Comparison of ENCODE assay signal across 8 mouse cellular contexts in genomic region chr17:56668384-56669144, GRCm38 (mm10). TPM values are rescaled to one million over a fixed set of nuclear protein-coding genes. Genes with fewer than 3 reads are reported as not detected.
DNase-seq lines count a peak whose midpoint lies in the region; ATAC-seq and TF ChIP-seq lines count a peak whose summit lies in the region.

No protein-coding gene starts in this region.

- peak overlapping the region; percentile 44 for H3K9ac ChIP-seq in forebrain, embryonic 15.5 days (replicated peaks)

- peaks cover 10% of the 10 kb centered on the region for H3K4me1 ChIP-seq in forebrain, embryonic 15.5 days
- peaks cover 4% of the 10 kb centered on the region; the same call in 1 of the 2 replicates for H3K4me1 ChIP-seq in lung, adult 2 months (ENCODE audit: control insufficient read depth, insufficient read depth, low read length)

- peak; percentile 74 for TF ChIP-seq CTCF in lung, adult 2 months (IDR thresholded peaks at IDR 0.05; ENCODE audit: insufficient read depth, low read length)

- intact Hi-C loops in heart, postnatal 36 days (cut with DNase I): loop anchor here (1.0 to 5.0 kb wide), 4 partner anchors 41 to 312 kb away; partner anchors contain the start of genes Catsperd, Lonp1 and Rpl36

- ATAC-seq in forebrain, embryonic 15.5 days (replicated peaks): peak; percentile 20; the same call in 1 of the 2 replicates
- peak; percentile 53; the same call in 1 of the 2 replicates for ATAC-seq in neutrophil, adult 5-6 weeks (ENCODE audit: extremely low read depth, insufficient number of reproducible peaks, low FRiP score, poor library complexity, severe bottlenecking)

- DNase-seq in ES-CJ7 (ENCODE audit: low read depth, low spot score): peak; percentile 91
- DNase-seq in cerebellum, adult 11 months: peak; percentile 82
- peak; percentile 86 to 91 for DNase-seq in heart, postnatal 36 days
- peak; percentile 64 to 84 for DNase-seq in layer of hippocampus, adult 18-20 months (ENCODE audit: low spot score in 2 of 2)
- peak; percentile 82 for DNase-seq in lung, adult 2 months
- peak; percentile 75 for DNase-seq in testis, postnatal 14 days (ENCODE audit: low spot score)

- H3K27me3 ChIP-seq in forebrain, embryonic 15.5 days: peaks cover 6% of the 10 kb centered on the region

- H3K9me3 ChIP-seq in forebrain, embryonic 15.5 days: no peaks in the 10 kb centered on the region

- no peaks in the 10 kb centered on the region for H3K36me3 ChIP-seq in forebrain, embryonic 15.5 days

- no peak for TF ChIP-seq POLR2A in lung, adult 2 months (IDR thresholded peaks at IDR 0.05; ENCODE audit: borderline replicate concordance, extremely low read depth, low read depth, low read length)

- peak overlapping the region; percentile 75 for H3K4me2 ChIP-seq in forebrain, embryonic 15.5 days (replicated peaks)

- H3K27ac ChIP-seq in forebrain, embryonic 15.5 days (replicated peaks): no peak overlapping the region

- 4% methylated on average over 31 of the region's 31 CpGs for WGBS in forebrain, embryonic 15.5 days
- WGBS in lung, adult 2 months: 3% methylated on average over 31 of the region's 31 CpGs

- H3K4me3 ChIP-seq in forebrain, embryonic 15.5 days: peak overlapping the region; percentile 46
- peak overlapping the region; percentile 53 for H3K4me3 ChIP-seq in lung, adult 2 months (replicated peaks; ENCODE audit: extremely low read depth, low read depth, low read length)

RNA-seq across cellular contexts. Expression of gene Ranbp3, which starts 4.5 kb away (rescaled TPM):
- 114 and 115 TPM in 2 replicates for polyA plus RNA-seq in forebrain, embryonic 15.5 days (2015; fragmentation: Nextera tagmentation; extraction: Ambion mirVana)
- 10 to 100 TPM; 34.9 to 38.0 TPM for total RNA-seq in heart, postnatal 36 days (2021)
- 10 to 100 TPM; 87.2 to 89.0 TPM for total RNA-seq in layer of hippocampus, adult 18-20 months (2021)
- 69.0 and 74.2 TPM in 2 replicates for polyA plus RNA-seq in lung, adult 2 months (2012; rRNA removed)
- 64.5 and 65.3 TPM in 2 replicates for total RNA-seq in neutrophil, adult 5-6 weeks (2017)

RNA-seq across cellular contexts. Expression of gene Catsperd, which starts 40.6 kb away (rescaled TPM):
- polyA plus RNA-seq in forebrain, embryonic 15.5 days (2015; fragmentation: Nextera tagmentation; extraction: Ambion mirVana): 0.98 and 1.1 TPM in 2 replicates
- not detected for total RNA-seq in heart, postnatal 36 days (2021)
- total RNA-seq in layer of hippocampus, adult 18-20 months (2021): 1 to 10 TPM; 1.1 to 1.3 TPM
- polyA plus RNA-seq in lung, adult 2 months (2012; rRNA removed): 0.16 and 0.43 TPM in 2 replicates
- not detected in 2 replicates for total RNA-seq in neutrophil, adult 5-6 weeks (2017)

RNA-seq across cellular contexts. Expression of gene Lonp1, which starts 41.9 kb away (rescaled TPM):
- polyA plus RNA-seq in forebrain, embryonic 15.5 days (2015; fragmentation: Nextera tagmentation; extraction: Ambion mirVana): 47.7 and 49.9 TPM in 2 replicates
- 100 to 1,000 TPM; 118 to 124 TPM for total RNA-seq in heart, postnatal 36 days (2021)
- 10 to 100 TPM; 60.1 to 61.6 TPM for total RNA-seq in layer of hippocampus, adult 18-20 months (2021)
- 48.9 and 53.9 TPM in 2 replicates for polyA plus RNA-seq in lung, adult 2 months (2012; rRNA removed)
- total RNA-seq in neutrophil, adult 5-6 weeks (2017): 32.6 and 32.9 TPM in 2 replicates

RNA-seq across cellular contexts. Expression of gene Ndufa11, which starts 49.0 kb away (rescaled TPM):
- 425 and 444 TPM in 2 replicates for polyA plus RNA-seq in forebrain, embryonic 15.5 days (2015; fragmentation: Nextera tagmentation; extraction: Ambion mirVana)
- 100 to 1,000 TPM; 847 to 875 TPM for total RNA-seq in heart, postnatal 36 days (2021)
- total RNA-seq in layer of hippocampus, adult 18-20 months (2021): 100 to 1,000 TPM; 213 to 228 TPM
- 348 and 393 TPM in 2 replicates for polyA plus RNA-seq in lung, adult 2 months (2012; rRNA removed)
- total RNA-seq in neutrophil, adult 5-6 weeks (2017): 31.2 and 33.6 TPM in 2 replicates

RNA-seq across cellular contexts. Expression of gene Vmac, which starts 49.3 kb away (rescaled TPM):
- polyA plus RNA-seq in forebrain, embryonic 15.5 days (2015; fragmentation: Nextera tagmentation; extraction: Ambion mirVana): 18.4 and 20.3 TPM in 2 replicates
- 1 to 10 TPM; 3.1 to 4.9 TPM for total RNA-seq in heart, postnatal 36 days (2021)
- 10 to 100 TPM in 1 of 2 experiments, 1 to 10 TPM in 1; 9.6 to 10.2 TPM for total RNA-seq in layer of hippocampus, adult 18-20 months (2021)
- 31.9 and 32.4 TPM in 2 replicates for polyA plus RNA-seq in lung, adult 2 months (2012; rRNA removed)
- 10.7 and 10.8 TPM in 2 replicates for total RNA-seq in neutrophil, adult 5-6 weeks (2017)
